Mouse (Mus musculus): ENCODE results near the gene Pex26. TPM values are rescaled to one million over a fixed set of nuclear protein-coding genes. Genes with fewer than 3 reads are reported as not detected.

The Pex26 gene
- 5.7 and 6.4 TPM in 2 replicates for polyA plus RNA-seq (2014; fragmentation: Nextera tagmentation; extraction: Ambion mirVana)

GRCm38 (mm10) chr6:121183414-121184173 lies at the start of gene Pex26:
Pex26 (plus strand) TSS chr6:121183667.
- 1% methylated on average over 32 of the region's 32 CpGs for WGBS

GRCm38 (mm10) chr6:121134249-121134648 lies 49.2 kb upstream of the Pex26 start:
- H3K36me3 ChIP-seq (ENCODE audit: control insufficient read depth, insufficient read depth, low read length), result no peaks in the 10 kb centered on the region
- ATAC-seq (ENCODE audit: low FRiP score) (no peak), DNase-seq (ENCODE audit: low spot score) (no peak)
- no peak overlapping the region for H3K27ac ChIP-seq (ENCODE audit: low read depth, low read length)
- 26% methylated on average over 3 of the region's 3 CpGs for WGBS
- peaks cover 4% of the 10 kb centered on the region for H3K27me3 ChIP-seq (ENCODE audit: control insufficient read depth, insufficient read depth, low read length)
- H3K4me1 ChIP-seq (replicated peaks; ENCODE audit: control insufficient read depth, insufficient read depth, low read length), result no peaks in the 10 kb centered on the region
- H3K9me3 ChIP-seq (ENCODE audit: control insufficient read depth, low read length), result no peaks in the 10 kb centered on the region
- H3K4me3 ChIP-seq (ENCODE audit: low read depth, low read length), result no peak overlapping the region
- no peak overlapping the region for H3K4me2 ChIP-seq (replicated peaks; ENCODE audit: low read depth, low read length)
- H3K9ac ChIP-seq (ENCODE audit: low read depth, low read length), result no peak overlapping the region

More at GRCm38 (mm10) chr6:121183414-121184173, at the start of gene Pex26:
- Histone ChIP-seq H3K36me3 (ENCODE audit: control insufficient read depth, insufficient read depth, low read length) (no peaks in the 10 kb centered on the region), H3K9me3 (ENCODE audit: control insufficient read depth, low read length) (no peaks in the 10 kb centered on the region), H3K9ac (ENCODE audit: low read depth, low read length) (peak within 1 kb of the TSS; percentile 54), H3K27ac (ENCODE audit: low read depth, low read length) (peak within 1 kb of the TSS; percentile 53; the same call in 1 of the 2 replicates), H3K4me2 (replicated peaks; ENCODE audit: low read depth, low read length) (peak within 1 kb of the TSS; percentile 93), H3K27me3 (ENCODE audit: control insufficient read depth, insufficient read depth, low read length) (no peaks in the 10 kb centered on the region), H3K4me1 (replicated peaks; ENCODE audit: control insufficient read depth, insufficient read depth, low read length) (no peaks in the 10 kb centered on the region; the same call in 1 of the 2 replicates), H3K4me3 (ENCODE audit: low read depth, low read length) (peak within 1 kb of the TSS; percentile 53)
- DNase-seq (ENCODE audit: low spot score) (peak; percentile 98), ATAC-seq (ENCODE audit: low FRiP score) (peak; percentile 91)

- 33% methylated on average over 5 of the region's 5 CpGs for WGBS
- Histone ChIP-seq H3K9ac (ENCODE audit: low read depth, low read length) (no peak overlapping the region), H3K4me1 (replicated peaks; ENCODE audit: control insufficient read depth, insufficient read depth, low read length) (no peaks in the 10 kb centered on the region), H3K27ac (ENCODE audit: low read depth, low read length) (no peak overlapping the region), H3K4me2 (replicated peaks; ENCODE audit: low read depth, low read length) (no peak overlapping the region), H3K36me3 (ENCODE audit: control insufficient read depth, insufficient read depth, low read length) (no peaks in the 10 kb centered on the region), H3K4me3 (ENCODE audit: low read depth, low read length) (no peak overlapping the region), H3K9me3 (ENCODE audit: control insufficient read depth, low read length) (no peaks in the 10 kb centered on the region), H3K27me3 (ENCODE audit: control insufficient read depth, insufficient read depth, low read length) (peaks cover 4% of the 10 kb centered on the region)
- ATAC-seq (ENCODE audit: low FRiP score), result no peak
- no peak for DNase-seq (ENCODE audit: low spot score)
Measured at GRCm38 (mm10) chr6:121134884-121135283, 48.6 kb upstream of the Pex26 start.

GRCm38 (mm10) chr6:121137222-121137621 lies 46.2 kb upstream of the Pex26 start:
- DNase-seq (ENCODE audit: low spot score) (no peak), ATAC-seq (ENCODE audit: low FRiP score) (no peak)
- no peak overlapping the region for H3K27ac ChIP-seq (ENCODE audit: low read depth, low read length)
- H3K36me3 ChIP-seq (ENCODE audit: control insufficient read depth, insufficient read depth, low read length), result no peaks in the 10 kb centered on the region
- H3K4me2 ChIP-seq (replicated peaks; ENCODE audit: low read depth, low read length), result no peak overlapping the region
- no peak overlapping the region for H3K9ac ChIP-seq (ENCODE audit: low read depth, low read length)
- 73% methylated on average over 6 of the region's 6 CpGs for WGBS
- H3K27me3 ChIP-seq (ENCODE audit: control insufficient read depth, insufficient read depth, low read length), result peaks cover 2% of the 10 kb centered on the region
- H3K9me3 ChIP-seq (ENCODE audit: control insufficient read depth, low read length), result no peaks in the 10 kb centered on the region
- no peak overlapping the region for H3K4me3 ChIP-seq (ENCODE audit: low read depth, low read length)
- H3K4me1 ChIP-seq (replicated peaks; ENCODE audit: control insufficient read depth, insufficient read depth, low read length), result no peaks in the 10 kb centered on the region

GRCm38 (mm10) chr6:121138338-121139040 lies 45.0 kb upstream of the Pex26 start:
- ATAC-seq (ENCODE audit: low FRiP score) (no peak), DNase-seq (ENCODE audit: low spot score) (no peak)
- Histone ChIP-seq H3K4me3 (ENCODE audit: low read depth, low read length) (no peak overlapping the region), H3K9ac (ENCODE audit: low read depth, low read length) (no peak overlapping the region), H3K4me1 (replicated peaks; ENCODE audit: control insufficient read depth, insufficient read depth, low read length) (no peaks in the 10 kb centered on the region), H3K4me2 (replicated peaks; ENCODE audit: low read depth, low read length) (no peak overlapping the region), H3K9me3 (ENCODE audit: control insufficient read depth, low read length) (no peaks in the 10 kb centered on the region), H3K36me3 (ENCODE audit: control insufficient read depth, insufficient read depth, low read length) (no peaks in the 10 kb centered on the region), H3K27me3 (ENCODE audit: control insufficient read depth, insufficient read depth, low read length) (no peaks in the 10 kb centered on the region; the same call in 1 of the 2 replicates), H3K27ac (ENCODE audit: low read depth, low read length) (no peak overlapping the region)
- WGBS, result 86% methylated on average over 12 of the region's 12 CpGs

GRCm38 (mm10) chr6:121139271-121139670 lies 44.2 kb upstream of the Pex26 start:
- Histone ChIP-seq H3K4me1 (replicated peaks; ENCODE audit: control insufficient read depth, insufficient read depth, low read length) (no peaks in the 10 kb centered on the region), H3K4me2 (replicated peaks; ENCODE audit: low read depth, low read length) (no peak overlapping the region), H3K4me3 (ENCODE audit: low read depth, low read length) (no peak overlapping the region), H3K27ac (ENCODE audit: low read depth, low read length) (no peak overlapping the region), H3K9me3 (ENCODE audit: control insufficient read depth, low read length) (no peaks in the 10 kb centered on the region), H3K9ac (ENCODE audit: low read depth, low read length) (no peak overlapping the region), H3K36me3 (ENCODE audit: control insufficient read depth, insufficient read depth, low read length) (no peaks in the 10 kb centered on the region), H3K27me3 (ENCODE audit: control insufficient read depth, insufficient read depth, low read length) (no peaks in the 10 kb centered on the region)
- WGBS, result 91% methylated on average over 1 of the region's 1 CpGs
- DNase-seq (ENCODE audit: low spot score) (no peak), ATAC-seq (ENCODE audit: low FRiP score) (no peak)

- H3K9ac ChIP-seq (ENCODE audit: low read depth, low read length), result no peak overlapping the region
- H3K4me2 ChIP-seq (replicated peaks; ENCODE audit: low read depth, low read length), result no peak overlapping the region
- ATAC-seq (ENCODE audit: low FRiP score), result no peak
- no peaks in the 10 kb centered on the region for H3K27me3 ChIP-seq (ENCODE audit: control insufficient read depth, insufficient read depth, low read length)
- H3K4me1 ChIP-seq (replicated peaks; ENCODE audit: control insufficient read depth, insufficient read depth, low read length), result peaks cover 3% of the 10 kb centered on the region; the same call in 1 of the 2 replicates
- H3K36me3 ChIP-seq (ENCODE audit: control insufficient read depth, insufficient read depth, low read length), result no peaks in the 10 kb centered on the region
- H3K4me3 ChIP-seq (ENCODE audit: low read depth, low read length), result no peak overlapping the region
- H3K27ac ChIP-seq (ENCODE audit: low read depth, low read length), result no peak overlapping the region
- WGBS, result 90% methylated on average over 7 of the region's 7 CpGs
- no peaks in the 10 kb centered on the region for H3K9me3 ChIP-seq (ENCODE audit: control insufficient read depth, low read length)
- no peak for DNase-seq (ENCODE audit: low spot score)
Measured at GRCm38 (mm10) chr6:121142298-121142697, 41.2 kb upstream of the Pex26 start.

GRCm38 (mm10) chr6:121143439-121143838 lies 40.0 kb upstream of the Pex26 start:
- Histone ChIP-seq H3K36me3 (ENCODE audit: control insufficient read depth, insufficient read depth, low read length) (no peaks in the 10 kb centered on the region), H3K9me3 (ENCODE audit: control insufficient read depth, low read length) (no peaks in the 10 kb centered on the region), H3K4me2 (replicated peaks; ENCODE audit: low read depth, low read length) (no peak overlapping the region), H3K27me3 (ENCODE audit: control insufficient read depth, insufficient read depth, low read length) (no peaks in the 10 kb centered on the region), H3K9ac (ENCODE audit: low read depth, low read length) (no peak overlapping the region), H3K4me1 (replicated peaks; ENCODE audit: control insufficient read depth, insufficient read depth, low read length) (peaks cover 3% of the 10 kb centered on the region; the same call in 1 of the 2 replicates), H3K4me3 (ENCODE audit: low read depth, low read length) (no peak overlapping the region), H3K27ac (ENCODE audit: low read depth, low read length) (no peak overlapping the region)
- DNase-seq (ENCODE audit: low spot score) (no peak), ATAC-seq (ENCODE audit: low FRiP score) (no peak)
- 83% methylated on average over 8 of the region's 8 CpGs for WGBS
